Mouse (Mus musculus) heart, adult 8-10 months (tissue): ENCODE results near the gene Rfx3. TPM values are rescaled to one million over a fixed set of nuclear protein-coding genes. Genes with fewer than 3 reads are reported as not detected.

ENCODE experiments used
- DNase-seq: peaks from one replicate; pipeline ENCODE4 v3.0.0; 2022; ENCODE audit warnings: low spot score
- total RNA-seq, 4 experiments: library from RNA; stranded (reverse); gene quantifications; 2 replicates each; pipeline ENCODE4 v1.2.4; 2022

Rfx3 gene
- total RNA-seq, 4 experiments from 2014 or later, result 2.0 to 3.6 (median 2.2) TPM

GRCm38 (mm10) chr19:27905976-27906375, 105.0 kb downstream of the Rfx3 start:
- DNase-seq, result no peak

DNA sequence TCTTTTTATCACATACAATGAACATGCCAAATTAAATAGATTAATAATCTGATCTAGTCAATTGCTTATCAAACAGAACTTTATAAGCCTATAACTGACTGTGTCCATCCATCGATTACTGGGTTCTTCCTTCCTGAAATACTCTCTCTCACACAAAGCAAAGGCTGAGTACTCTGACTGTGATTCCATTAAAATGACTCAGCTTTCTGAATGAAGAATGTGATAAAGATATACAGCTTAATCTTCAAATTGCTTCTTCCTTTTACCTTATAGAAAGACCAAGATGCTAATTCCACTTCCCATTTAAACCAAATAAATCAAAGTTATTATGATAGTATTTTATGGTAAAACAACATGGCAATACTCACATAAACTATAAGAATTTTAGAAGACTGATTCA, 105.8 kb downstream of the Rfx3 start:
- no peak for DNase-seq

- DNase-seq, result peak; percentile 11
Measured at GRCm38 (mm10) chr19:27904655-27905054, 106.3 kb downstream of the Rfx3 start.

- no peak for DNase-seq
Measured at GRCm38 (mm10) chr19:27904209-27904608, 106.8 kb downstream of the Rfx3 start.

DNA sequence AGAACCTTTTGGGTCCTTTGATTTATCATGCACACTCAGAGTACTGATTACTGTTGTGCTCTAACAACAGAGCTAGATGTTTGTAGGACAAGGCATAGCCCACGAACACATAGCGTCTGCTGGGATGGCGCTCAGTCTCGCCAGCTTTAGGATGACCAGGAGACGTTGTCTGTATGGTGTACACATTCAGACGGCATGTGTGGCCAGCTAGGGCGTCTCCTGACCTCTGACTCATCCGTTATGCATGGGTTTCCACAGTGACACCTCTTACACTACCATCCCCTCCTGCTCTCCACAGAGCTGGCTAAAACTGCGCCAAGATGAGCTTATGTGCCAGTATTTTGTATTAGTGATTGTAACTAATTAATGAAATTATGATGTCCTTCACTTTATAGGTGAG, 108.4 kb downstream of the Rfx3 start:
- DNase-seq, result no peak

DNA sequence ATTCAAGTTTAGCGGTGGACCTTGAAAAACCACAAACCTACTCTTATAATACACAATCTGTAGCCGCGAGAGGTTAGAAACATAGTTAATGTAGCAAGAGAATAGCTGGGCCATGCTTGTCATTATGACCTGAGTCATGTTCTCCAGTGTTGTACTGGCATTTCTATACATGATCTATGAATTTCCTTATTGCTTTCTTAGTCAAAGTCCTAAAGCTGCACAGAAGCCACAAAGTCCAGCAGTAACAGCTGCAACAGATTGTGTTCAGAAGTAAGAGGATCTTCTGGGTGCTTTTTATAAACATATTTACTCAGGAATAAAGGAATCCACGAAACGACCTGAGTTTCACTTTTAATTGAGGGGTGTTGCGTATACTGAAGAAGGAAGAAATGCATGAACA, 109.3 kb downstream of the Rfx3 start:
- no peak for DNase-seq

DNA sequence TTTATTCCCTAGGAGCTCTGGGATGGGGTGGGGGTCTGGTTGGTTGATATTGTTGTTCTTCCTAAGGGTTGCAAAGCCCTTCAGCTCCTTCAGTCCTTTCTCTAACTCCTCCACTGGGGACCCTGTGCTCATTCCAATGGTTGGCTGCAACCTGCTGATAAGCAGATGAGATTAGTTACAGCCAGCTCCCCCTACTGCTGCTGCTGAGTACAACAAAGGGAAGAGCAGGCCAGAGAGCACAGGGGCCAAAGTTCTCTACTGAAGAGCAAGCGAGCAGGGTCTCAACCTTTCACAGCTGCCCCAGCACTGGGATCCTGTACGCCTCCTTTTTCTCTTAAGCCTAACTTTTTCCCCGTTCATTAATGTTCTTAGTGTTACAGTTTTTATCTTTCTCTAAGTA, 126.4 kb downstream of the Rfx3 start:
- DNase-seq, result no peak

- no peak for DNase-seq
Measured at GRCm38 (mm10) chr19:27877429-27877828, 133.5 kb downstream of the Rfx3 start.

- no peak for DNase-seq
Measured at GRCm38 (mm10) chr19:27870794-27871193, 140.2 kb downstream of the Rfx3 start.

DNA sequence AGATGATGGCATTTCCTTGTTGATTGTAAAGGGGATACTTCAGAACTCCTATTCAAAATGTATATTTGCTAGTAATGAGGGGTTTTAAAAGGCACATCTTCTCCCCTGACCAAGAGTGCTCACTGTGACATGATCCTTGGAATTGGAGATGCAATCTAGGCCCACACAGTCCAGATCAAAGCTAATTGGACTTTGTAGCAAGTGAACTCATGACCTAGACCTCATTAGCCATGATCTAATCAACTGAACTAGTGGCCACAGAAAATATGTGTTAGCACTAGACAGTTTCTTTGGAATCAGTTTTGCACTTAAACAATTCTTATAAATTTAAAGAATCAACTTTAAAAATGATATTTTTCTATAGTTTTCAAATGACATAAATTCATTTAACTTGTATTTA, 151.3 kb downstream of the Rfx3 start:
- no peak for DNase-seq

- no peak for DNase-seq
Measured at GRCm38 (mm10) chr19:27848946-27849345, 162.0 kb downstream of the Rfx3 start.

- no peak for DNase-seq
Measured at GRCm38 (mm10) chr19:27847055-27847454, 163.9 kb downstream of the Rfx3 start.

- DNase-seq, result no peak
Measured at GRCm38 (mm10) chr19:27838635-27839034, 172.3 kb downstream of the Rfx3 start.

- no peak for DNase-seq
Measured at GRCm38 (mm10) chr19:27838041-27838440, 172.9 kb downstream of the Rfx3 start.

DNA sequence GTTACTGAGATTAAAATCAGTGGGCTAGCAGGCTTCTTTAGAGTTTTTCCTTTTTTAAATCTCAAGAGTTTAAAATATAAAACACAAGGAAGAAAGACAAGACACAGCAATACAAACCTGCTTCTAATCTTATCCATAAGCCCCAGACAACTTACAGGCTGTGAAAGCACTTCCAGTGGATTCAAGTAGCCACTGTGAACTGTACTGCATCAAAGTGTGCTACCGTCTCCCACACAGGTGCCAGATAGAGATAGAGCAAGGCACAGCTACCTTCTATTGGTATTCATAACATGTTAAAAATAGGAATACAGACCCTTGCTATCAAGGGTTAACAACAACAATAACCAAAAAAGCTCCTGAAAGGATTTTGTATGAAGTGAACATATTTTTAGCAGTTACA, 178.5 kb downstream of the Rfx3 start:
- no peak for DNase-seq

DNA sequence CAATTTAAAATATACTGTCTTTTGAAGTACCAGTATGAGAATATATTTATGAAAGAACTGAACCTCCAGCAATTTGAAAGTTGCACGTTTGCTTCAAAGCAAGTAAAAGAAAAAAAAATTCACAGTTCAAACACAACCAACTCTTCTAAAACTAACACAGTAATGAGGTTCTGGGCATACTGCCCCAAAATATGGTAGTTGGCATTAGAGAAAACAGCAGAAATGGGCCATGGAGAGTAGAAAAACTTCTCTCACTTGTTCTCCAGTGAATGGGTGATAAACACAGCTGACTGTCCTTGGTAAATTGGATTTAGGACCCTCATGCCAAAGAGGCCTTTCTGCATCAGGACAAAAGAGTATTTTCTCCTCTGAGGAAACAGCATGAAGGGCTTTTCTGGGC, 182.7 kb downstream of the Rfx3 start:
- DNase-seq, result no peak

GRCm38 (mm10) chr19:27817661-27818060, 193.3 kb downstream of the Rfx3 start:
- DNase-seq, result no peak

DNA sequence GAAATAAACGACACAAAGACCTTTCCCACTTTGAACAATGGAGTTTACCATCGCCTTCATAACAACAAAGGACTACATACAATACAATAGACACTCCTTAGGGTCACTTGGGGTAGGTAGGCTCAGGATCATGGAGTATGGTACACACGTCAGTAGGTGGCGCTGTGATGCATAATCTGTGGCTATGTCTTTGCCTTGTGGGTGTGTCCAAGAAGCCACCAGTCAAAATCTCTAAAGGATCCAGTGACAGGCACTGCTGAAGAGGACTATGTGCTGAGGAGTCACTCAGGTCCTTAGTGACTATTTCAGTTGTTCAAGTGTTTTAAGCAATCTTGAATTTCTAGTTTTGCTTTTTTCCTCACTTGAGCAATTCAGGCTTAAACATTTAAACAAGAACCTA, 230.9 kb downstream of the Rfx3 start:
- no peak for DNase-seq

- DNase-seq, result no peak
Measured at GRCm38 (mm10) chr19:27770716-27771265, 240.2 kb downstream of the Rfx3 start.

GRCm38 (mm10) chr19:27768444-27768843, 242.5 kb downstream of the Rfx3 start:
- no peak for DNase-seq

- no peak for DNase-seq
Measured at GRCm38 (mm10) chr19:27760309-27760708, 250.7 kb downstream of the Rfx3 start.

GRCm38 (mm10) chr19:27759347-27759746, 251.6 kb downstream of the Rfx3 start:
- DNase-seq, result no peak

DNA sequence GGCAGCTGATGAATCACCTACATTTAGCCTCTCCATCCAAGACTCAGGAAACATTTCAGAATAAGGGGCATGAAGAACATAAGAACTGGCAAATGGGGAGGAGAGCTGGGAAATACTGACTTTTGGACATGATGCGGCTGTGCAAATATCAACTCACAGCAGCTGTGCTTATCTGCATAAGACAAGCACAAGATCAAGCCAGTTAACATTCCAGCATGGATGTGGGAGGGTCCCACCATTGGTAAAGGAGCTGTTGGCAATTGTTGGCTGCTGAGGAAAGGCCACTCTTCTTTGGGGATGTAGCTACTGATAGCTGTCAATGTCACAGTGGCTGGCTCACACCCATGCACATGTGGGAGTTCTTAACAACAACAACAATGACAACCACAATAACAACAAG, 263.7 kb downstream of the Rfx3 start:
- DNase-seq, result no peak

DNA sequence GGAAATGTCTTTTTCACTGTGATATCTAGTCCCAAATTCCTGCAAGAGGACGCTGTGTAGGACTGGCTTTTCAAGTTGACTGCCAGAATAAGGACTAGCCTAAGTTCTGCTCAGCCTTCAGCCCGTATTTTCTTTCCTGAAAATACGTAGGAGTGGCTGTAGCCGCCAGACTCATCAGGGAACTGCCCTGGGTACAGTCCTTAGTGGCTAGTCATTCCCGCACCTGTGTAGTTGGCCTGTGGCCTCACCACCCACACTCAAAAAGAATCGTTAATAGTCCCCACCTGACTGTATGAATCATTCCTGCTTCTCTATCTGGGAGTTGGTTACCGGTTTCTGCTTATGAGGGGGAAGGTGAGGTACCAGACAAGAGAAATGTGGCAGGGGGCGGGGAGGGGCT, 272.1 kb downstream of the Rfx3 start:
- no peak for DNase-seq
